Mouse (Mus musculus) gastrocnemius, postnatal 4 days (tissue): ENCODE results near the gene Exoc6b. TPM values are rescaled to one million over a fixed set of nuclear protein-coding genes. Genes with fewer than 3 reads are reported as not detected.
"Not testable (repeated sequence)": the region's sequence is repeated elsewhere in the genome, so short reads cannot be mapped to it uniquely, and the experiment has no call there.

Experiments used
- DNase-seq, 2 experiments: peaks; one replicate each; pipeline ENCODE4 v3.0.0; 2021 to 2022; ENCODE audit warnings: low spot score in 2 of 2, mixed read lengths in 2 of 2
- total RNA-seq, 2 experiments: library from RNA; stranded (reverse); gene quantifications; 2 replicates each; pipeline ENCODE4 v1.2.3; 2021

Gene Exoc6b
- total RNA-seq, 2 experiments from 2014 or later = 24.1 to 27.3 TPM

GRCm38 (mm10) chr6:84640324-84641061 lies 428.8 kb downstream of the Exoc6b start:
- DNase-seq = no peak

DNA sequence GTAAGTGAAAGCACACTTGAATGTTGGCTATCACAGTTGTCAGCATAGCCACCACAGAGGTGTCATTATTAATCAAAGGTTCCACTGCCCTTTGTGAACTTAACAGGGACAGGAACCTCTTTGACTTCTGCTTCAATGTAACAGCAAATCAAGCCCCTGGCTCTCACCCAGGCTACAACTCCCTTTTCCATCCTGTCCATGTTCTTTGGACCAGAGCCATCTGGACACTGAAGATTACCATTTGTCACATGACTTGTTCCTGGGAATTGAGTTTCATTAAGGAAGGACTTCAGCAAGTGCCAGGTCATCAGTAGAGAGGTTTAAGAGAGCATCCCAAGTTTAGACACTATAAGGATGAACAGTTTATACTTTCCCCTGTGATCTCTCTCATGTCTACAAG lies 431.1 kb downstream of the Exoc6b start:
- peak in 1 of 2 experiments; percentile 14 for DNase-seq

DNA sequence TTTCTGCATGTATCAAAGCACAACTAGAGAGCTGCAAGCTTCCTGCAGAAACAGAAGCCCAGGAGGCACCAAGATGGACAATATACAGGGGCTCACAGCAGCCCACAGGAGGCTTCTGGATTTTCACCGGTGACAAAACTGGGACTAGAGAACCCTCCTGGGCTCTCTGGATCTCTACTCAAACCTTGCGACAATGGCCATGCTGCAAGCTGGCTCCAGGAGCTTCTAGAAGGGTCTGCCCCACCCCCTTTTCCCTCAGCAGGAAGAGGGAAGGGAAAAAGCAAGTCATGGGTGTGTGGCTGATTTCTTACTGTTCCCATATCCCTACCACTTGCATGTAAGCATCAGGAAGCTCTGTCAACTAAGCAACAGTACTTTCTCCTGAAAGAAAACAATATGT lies 437.7 kb downstream of the Exoc6b start:
- DNase-seq = no peak

- DNase-seq = no peak
Measured at GRCm38 (mm10) chr6:84630276-84630675, 439.0 kb downstream of the Exoc6b start.

GRCm38 (mm10) chr6:84628831-84629230 lies 440.5 kb downstream of the Exoc6b start:
- no peak for DNase-seq

GRCm38 (mm10) chr6:84626398-84626797 lies 442.9 kb downstream of the Exoc6b start:
- no peak for DNase-seq

GRCm38 (mm10) chr6:84619166-84619565 lies 450.1 kb downstream of the Exoc6b start:
- DNase-seq = no peak

DNA sequence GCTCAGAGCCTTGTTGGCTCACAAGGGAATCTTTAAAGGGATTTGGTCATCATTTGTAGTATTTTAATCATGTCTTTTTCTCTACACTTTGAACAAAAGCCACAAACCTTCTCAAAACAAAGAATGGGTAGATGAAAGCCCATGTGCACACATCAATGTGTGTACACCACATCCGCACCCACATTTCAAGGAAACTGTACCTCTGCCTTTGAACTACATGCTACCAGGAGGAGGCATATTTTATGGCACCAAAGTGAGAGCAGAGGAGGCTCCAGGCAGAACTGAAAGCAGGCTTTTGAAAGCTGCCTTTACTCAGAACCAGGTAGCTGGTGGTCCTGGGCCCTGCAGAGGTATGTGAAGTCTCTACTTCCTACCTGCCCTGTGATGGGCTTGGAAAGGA lies 452.3 kb downstream of the Exoc6b start:
- no peak for DNase-seq

DNA sequence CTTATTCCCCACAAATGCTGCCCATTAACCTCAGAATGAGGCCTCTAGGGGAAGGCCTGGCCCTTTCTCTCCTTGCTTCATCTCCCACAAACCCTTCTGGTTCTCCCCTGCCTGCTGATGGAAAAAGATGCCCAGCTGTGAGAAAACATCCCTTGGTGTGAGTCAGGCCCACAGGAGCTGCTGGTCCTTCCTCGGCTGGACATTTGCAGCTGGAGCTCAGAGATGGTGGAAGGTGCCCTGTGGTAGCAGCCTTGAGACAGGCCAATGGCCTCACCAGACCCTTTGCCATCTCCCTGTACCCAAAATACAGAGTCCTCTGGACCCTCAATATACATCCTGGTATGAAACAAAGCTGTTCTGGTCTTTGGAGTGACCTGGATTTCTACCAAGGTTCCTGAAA lies 452.7 kb downstream of the Exoc6b start:
- DNase-seq = no peak

- no peak for DNase-seq
Measured at GRCm38 (mm10) chr6:84613561-84613960, 455.8 kb downstream of the Exoc6b start.

DNA sequence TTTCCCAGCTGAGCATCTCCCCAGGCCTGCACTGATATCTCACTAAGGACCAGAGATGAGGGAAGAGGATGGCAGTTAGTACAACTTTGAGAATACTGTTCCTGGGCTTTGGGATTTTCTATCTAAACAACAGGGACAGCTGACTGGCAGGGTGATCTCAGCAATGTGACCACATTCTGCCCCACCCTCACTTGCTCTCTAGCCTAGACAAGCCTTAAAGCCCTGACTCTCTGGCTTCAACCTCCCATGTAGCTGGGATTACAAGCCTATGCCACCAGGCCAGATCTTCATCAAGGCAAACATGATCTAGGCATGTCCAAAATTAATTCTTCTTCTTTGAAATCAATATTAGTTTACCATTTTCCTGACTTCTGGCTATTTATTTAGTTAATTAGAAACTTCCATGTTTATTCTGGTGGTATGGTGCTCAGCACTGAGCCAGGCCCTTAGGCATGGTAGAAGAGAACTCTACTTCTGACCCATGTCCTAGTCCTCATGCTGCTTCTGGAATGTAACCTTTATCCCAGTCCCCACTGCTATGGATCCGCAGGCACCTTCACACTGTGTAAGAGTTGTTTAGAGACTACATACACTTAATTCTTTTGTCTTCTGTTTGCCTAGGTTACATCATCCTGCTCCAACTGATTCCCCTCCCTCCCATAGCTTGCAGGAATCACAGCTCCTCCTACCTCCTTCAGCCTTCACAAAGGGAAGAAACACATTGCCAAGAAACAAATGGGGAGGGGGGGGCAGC lies 468.0 kb downstream of the Exoc6b start:
- no peak for DNase-seq

DNA sequence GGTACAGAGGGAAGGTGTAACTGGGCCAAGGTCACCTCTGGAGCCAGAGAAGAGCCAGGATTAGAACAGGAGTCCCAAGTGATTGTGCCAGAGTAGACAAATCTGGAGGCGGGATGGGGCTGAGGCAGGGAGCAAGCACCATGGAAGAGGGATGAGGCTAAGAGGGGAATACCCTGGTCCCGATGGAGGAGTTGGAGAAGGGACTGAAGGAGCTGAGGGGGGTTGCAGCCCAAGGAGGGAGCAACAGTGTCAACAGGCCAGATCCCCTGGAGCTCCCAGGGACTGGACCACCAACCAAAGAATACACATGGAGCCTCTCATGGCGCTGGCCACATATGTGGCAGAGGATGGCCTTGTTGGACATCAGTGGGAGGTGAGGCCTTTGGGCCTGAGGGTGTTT lies 470.0 kb downstream of the Exoc6b start:
- not testable (repeated sequence) for DNase-seq

GRCm38 (mm10) chr6:84598725-84599124 lies 470.6 kb downstream of the Exoc6b start:
- DNase-seq = no peak

DNA sequence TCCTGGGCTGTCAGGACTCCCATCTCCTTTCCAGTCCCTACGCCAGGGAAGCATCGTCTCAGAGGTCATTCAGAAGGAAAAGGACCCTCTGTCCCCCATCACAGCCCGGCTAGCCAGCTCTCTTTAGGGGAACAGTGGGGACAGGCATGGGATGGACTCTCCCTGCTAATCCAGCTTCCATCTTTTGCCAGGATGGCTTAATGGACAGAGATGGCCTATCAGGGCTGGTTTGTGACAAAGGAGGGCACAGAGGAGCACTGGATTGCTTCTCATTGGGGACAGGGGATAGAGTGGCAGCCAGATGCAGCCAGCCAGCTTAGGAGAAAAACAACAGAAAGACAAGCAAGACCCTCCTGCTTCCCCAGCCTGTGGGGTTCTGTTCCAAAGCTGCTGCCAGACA lies 474.7 kb downstream of the Exoc6b start:
- no peak for DNase-seq

DNA sequence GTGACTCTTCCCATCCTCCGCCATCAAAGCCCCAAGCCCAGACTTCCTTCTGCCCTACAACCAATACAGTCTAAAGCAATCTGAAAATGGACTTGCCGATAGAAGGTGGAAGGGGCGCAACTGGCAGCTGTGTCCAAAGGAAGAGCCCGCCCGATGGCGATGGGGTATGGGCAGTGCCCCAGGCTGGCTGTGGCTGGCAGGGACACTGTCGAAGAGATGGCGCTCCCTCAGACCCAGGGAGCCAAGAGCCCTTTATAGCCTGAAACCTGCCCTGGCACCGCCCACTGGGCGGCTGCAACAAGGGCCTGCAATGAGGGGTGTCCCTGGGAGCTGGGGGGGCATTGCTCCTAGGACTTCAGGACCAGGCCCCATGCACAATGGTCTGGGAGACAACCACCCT lies 475.6 kb downstream of the Exoc6b start, which contains the start of gene Cyp26b1:
TSS of gene Cyp26b1 (minus strand) at position 216 of the 400 bp plus-strand sequence.
- no peak for DNase-seq

DNA sequence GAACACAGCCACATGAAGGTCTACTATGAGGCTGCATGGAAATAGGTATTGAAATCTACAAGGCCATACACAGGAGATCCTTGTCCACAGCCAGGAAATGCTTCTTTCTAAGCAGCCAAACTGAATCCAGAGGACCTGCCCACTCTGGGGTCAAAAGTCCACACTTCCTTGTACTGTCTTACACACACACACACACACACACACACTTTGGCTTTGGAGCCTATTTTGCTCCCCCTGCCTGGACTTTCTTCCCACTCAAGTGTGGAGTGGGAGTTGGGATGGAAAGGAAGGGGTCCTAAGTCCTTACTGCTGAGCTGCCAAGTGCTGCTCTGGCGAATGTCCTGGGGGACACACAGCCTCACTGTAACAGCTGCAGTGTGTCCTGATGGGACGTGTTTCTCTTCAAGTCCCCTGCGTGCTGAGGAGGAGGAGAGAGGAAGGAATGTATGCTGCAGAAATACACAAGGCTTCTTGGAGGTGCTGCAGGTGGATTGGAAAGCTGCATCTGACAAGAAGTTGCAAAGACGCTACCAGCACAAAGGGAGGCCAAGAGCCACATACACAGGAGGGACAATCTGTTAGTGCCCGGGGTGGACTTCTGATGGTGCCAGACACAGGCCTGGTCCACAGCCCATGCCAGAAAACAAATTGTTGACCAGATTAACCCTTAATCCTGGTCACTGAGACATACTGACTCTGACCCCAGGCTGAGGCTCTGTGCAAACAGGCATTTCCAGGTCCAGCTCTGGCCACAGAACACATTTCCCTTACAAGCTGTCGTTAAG lies 478.2 kb downstream of the Exoc6b start:
- no peak for DNase-seq

DNA sequence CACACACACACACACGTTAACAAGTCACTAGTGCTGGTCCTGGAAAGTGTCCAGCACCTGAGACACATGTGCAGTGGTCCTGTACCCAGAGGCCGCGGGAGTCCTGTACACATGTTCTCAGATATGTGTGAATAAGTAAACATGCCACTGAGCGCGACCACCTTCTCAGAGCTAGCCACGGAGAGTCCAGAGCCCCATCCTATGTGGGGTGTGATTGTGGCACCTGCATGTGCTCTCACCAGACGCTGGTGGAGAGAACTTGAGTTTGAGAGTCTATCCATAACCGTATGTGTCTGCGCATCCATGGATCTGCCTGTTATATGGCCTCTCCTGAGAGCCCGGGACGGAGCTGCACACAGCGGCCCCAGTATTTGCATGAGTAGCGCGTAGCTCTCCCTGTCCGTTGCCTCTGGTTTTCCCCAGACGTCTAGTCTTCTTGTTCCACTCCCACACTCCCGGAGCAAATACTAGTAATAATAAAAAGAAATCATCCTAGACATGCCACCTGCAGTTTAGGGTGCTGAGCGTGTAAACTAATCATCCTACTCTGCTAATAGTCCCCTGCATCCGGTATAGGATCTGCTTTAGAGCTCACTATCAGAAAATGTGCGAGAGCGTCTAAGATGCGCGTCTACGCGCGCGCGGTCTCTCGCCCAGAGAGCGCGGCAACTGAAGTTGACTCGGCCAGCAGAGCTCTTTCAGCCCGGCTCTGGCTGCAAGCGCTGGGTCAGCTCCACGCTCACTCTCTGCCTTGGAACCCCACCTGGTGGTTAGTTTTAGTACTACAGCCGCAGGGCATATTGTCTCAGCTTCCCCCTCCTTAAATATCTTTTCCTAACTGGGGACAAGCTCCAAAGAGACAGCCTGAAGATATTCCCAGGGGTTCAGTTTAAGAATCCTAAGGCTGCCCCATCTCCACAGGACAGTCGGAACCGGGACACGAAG lies 479.3 kb downstream of the Exoc6b start:
- DNase-seq = peak; percentile 81 to 90

DNA sequence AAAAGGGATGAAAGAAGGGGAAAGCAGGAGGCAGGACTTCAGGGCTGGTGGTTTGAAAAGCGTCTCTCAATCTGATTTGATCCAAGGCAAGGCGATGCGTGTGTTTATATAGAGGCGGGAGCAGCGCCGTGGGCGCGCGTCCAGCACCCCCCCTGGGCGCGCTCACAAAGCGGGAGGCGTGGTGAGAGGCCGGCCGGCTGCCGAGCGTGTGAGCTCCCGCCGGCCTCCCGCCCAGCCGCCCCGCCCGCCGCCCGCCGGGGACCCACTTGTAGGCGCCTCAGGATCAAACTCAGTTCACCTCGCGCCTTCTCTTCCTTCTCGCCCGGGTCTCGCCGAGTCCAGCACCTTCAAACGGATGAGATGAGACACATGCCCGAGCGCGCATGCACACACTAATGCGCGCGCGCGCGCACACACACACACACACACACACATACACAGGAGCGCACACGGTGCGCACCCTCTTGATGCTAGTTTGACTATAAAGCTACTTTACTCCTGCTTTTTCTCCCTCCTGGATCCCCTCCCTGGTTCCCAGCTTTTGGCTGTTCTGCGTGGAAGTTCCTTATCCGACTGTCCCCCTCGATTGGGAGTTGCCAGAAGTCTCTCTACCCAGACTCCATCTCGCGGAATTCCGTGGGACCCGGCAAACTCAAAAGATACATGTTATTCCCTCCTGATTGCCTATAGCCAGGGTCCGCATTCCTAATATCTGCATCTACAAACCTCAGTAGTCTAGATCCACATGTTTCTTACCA lies 480.2 kb downstream of the Exoc6b start:
- DNase-seq = no peak

DNA sequence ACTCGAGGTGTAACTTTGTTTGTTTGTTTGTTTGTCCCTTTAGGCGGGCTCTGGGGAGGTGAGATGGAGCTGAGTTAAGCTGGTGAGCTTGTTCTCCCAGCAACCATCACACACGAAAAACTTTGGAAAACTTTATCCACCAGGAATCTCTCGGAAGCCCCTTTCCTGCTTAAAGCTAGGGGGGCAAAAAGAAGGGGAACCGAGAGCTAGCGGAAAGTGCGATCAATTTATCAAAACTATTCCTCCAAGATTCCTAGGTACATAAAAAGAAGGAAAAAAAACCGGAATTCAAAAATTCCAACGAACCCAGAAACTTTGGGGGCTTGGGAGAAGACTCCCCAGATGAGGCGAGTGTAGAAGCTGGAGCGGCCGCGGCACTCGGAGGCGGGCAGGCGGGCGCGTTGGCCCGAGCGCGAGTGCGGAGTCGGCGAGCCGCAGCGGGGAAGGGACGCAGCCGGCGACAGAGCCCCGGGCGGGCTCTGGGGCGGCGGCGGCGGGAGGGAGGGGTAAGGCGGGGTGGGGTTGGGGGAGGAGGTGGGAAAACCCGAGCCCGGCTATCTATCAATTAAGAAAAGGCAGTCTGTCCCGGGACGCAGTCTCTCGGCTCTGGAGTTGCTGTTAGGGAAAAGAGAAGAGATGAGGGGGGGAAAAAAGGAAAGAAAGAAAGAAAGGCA lies 481.0 kb downstream of the Exoc6b start:
- no peak for DNase-seq
